ENCODE assay signal across 26 mouse cellular contexts in genomic region chr2:174584272-174584671, GRCm38 (mm10). TPM values are rescaled to one million over a fixed set of nuclear protein-coding genes. Genes with fewer than 3 reads are reported as not detected.
DNase-seq lines count a peak whose midpoint lies in the region.
"Had no signal": no experiment of that assay in that cellular context is flagged by ENCODE, and none has a peak within 500 bp of the region (broad histone marks: within the 10 kb centered on the region; RNA-seq: fewer than 3 reads in every experiment).

No protein-coding gene starts in this region.

- DNase-seq in left cerebral cortex, adult 18-20 months (ENCODE audit: low spot score in 2 of 2), result peak; percentile 34 to 55
- DNase-seq in left cerebral cortex, postnatal 4 days, result no peak
- DNase-seq in frontal cortex, adult 2 months (ENCODE audit: extremely low spot score in 1 of 2, low spot score in 1 of 2), result peak; percentile 68 to 72
- peak; percentile 55 to 89 for DNase-seq in left cerebral cortex, postnatal 25 days (ENCODE audit: low spot score in 2 of 2)
- DNase-seq in right cerebral cortex, postnatal 25 days, result peak; percentile 58
- DNase-seq in ovary, postnatal 36 days (ENCODE audit: low spot score), result no peak
- no peak for DNase-seq in yolk sac, embryonic 10.5 days (ENCODE audit: low spot score)
- no peak for DNase-seq in adrenal gland, postnatal 10 days
- DNase-seq: adrenal gland, postnatal 14 days; cerebellum, adult 11-12 months; cerebellum, adult 9-11 months; gastrocnemius, postnatal 10 days; heart, postnatal 4 days; kidney, postnatal 36 days; liver, embryonic 13.5 days; lung, adult 18-20 months; lung, postnatal 4 days; thymus, adult 18-20 months; thymus, postnatal 36 days had no signal

- intact Hi-C loops in left cerebral cortex, postnatal 4 days (cut with DNase I), result no loop called here
- intact Hi-C loops in left cerebral cortex, postnatal 25 days (cut with DNase I), result no loop called here

RNA-seq across cellular contexts. Expression of gene Zfp831, which starts 59.1 kb away (rescaled TPM):
- 10 to 100 TPM; 16.4 to 19.0 TPM for total RNA-seq in left cerebral cortex, adult 18-20 months (2021)
- under 1 TPM; 0.30 to 0.52 TPM for total RNA-seq in left cerebral cortex, postnatal 4 days (2021)
- 6.2 and 7.0 TPM in 2 replicates for polyA plus RNA-seq in frontal cortex, adult 2 months (2012; rRNA removed)
- total RNA-seq in left cerebral cortex, postnatal 25 days (2021), result 10 to 100 TPM; 16.8 to 18.3 TPM
- under 1 TPM; 0.54 to 0.64 TPM for total RNA-seq in adrenal gland, postnatal 10 days (2021)
- polyA plus RNA-seq: forebrain, embryonic 15.5 days; heart, embryonic 11.5 days; hindbrain, embryonic 13.5 days; intestine, postnatal 0 days; lung, postnatal 0 days; neural tube, embryonic 13.5 days; Patski had no signal

Comparison
In these comparisons a context has a peak if more than half of its experiments do, and no peak if none do; other contexts are left out.
1. DNase-seq: peak in left cerebral cortex, adult 18-20 months (2 of 2), frontal cortex, adult 2 months (2 of 2), left cerebral cortex, postnatal 25 days (2 of 2) and right cerebral cortex, postnatal 25 days (single experiment); none in left cerebral cortex, postnatal 4 days (single experiment), ovary, postnatal 36 days (single experiment), yolk sac, embryonic 10.5 days (single experiment) and adrenal gland, postnatal 10 days (single experiment).
2. RNA of gene Zfp831, which starts 59.1 kb away (total RNA-seq): 16.4 to 19.0 TPM in left cerebral cortex, adult 18-20 months and 16.8 to 18.3 TPM in left cerebral cortex, postnatal 25 days; 0.54 to 0.64 TPM in adrenal gland, postnatal 10 days and 0.30 to 0.52 TPM in left cerebral cortex, postnatal 4 days; every median in the first group is over 10 times any median in the second.